Mouse (Mus musculus): ENCODE data around the gene Mrpl12. TPM values are rescaled to one million over a fixed set of nuclear protein-coding genes. Genes with fewer than 3 reads are reported as not detected.
A peak's percentile ranks its signal among the peaks of the same experiment; 100 is the strongest.

The Mrpl12 gene
- polyA plus RNA-seq, 1 experiment from 2014 or later: 176 TPM

DNA sequence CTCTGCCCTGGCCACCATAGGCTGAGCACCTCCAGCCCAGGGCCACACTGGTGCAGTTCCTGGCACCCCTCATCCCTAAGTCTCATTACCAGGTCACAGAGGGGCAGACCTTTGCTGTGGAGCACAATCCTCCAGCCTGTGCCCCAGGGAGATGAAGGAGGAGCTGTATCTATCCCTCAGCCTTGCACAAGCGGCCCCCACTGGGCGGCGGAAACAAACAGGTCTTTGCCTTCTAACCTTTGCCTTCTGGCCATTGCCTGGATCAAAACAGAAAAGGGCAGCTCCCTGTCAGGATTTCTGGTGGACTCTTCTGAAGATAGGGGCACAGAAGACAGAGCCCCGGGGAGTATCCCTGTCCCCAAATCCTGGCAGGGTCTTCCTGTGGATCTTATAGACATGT lies 44.5 kb downstream of the Mrpl12 start:
- Histone ChIP-seq H3K27ac (ENCODE audit: low read length) (no peak overlapping the region), H3K36me3 (ENCODE audit: insufficient read depth, low read length) (no peaks in the 10 kb centered on the region), H3K9ac (replicated peaks; ENCODE audit: low read length) (no peak overlapping the region), H3K4me2 (replicated peaks; ENCODE audit: low read depth, low read length) (no peak overlapping the region), H3K27me3 (ENCODE audit: insufficient read depth, low read length) (peaks cover 52% of the 10 kb centered on the region), H3K9me3 (ENCODE audit: low read length) (no peaks in the 10 kb centered on the region), H3K4me1 (ENCODE audit: insufficient read depth, low read length) (peaks cover 16% of the 10 kb centered on the region), H3K4me3 (ENCODE audit: low read length) (no peak overlapping the region)
- ATAC-seq (ENCODE audit: low FRiP score, low TSS enrichment): no peak
- 68% methylated on average over 4 of the region's 4 CpGs for WGBS

DNA sequence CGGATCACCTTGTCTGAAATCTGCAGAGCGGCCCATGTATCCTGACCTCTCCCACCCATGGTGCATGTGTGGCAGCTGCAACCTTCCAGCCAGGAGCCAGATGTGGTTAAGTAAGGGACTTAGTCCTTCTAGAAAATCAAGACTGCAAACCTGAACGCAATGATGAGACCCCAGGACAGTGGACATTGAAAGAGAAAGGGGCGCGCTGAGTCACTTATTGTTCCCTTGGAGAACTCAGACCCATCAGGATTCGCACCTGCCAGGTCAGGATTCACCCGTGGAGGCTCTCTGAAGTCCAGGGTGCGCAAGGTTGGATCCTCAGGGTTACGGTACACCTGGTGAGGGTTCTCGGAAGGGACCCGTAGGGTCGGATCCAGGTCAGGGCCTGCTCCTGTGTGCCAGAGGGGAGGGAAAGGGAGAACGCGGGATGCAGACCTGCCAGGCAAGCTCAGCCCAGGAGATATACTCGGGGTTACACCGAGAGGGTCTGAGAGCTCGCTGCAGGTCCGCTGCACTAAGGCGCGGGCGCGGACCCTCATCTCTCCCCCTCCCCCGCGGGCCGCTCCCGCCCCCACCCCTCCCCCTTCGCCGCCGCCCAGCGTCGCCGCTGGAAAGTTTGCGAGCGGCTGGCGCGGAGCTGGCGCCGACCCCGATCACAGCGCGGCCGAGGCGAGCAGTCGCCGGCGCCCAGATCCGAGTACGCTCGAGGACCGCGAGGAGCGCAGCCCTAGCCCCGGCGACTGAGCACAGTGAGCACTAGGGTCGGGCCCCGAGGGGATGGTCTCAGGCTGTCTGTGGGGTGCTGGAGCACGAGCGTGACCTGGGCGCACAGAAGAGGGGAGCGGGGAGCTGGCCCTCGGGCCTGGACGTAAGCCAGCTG lies 45.9 kb downstream of the Mrpl12 start, which contains the start of gene Gcgr:
Gene Gcgr, plus strand, starts transcription at position 615 of the 880 bp plus-strand sequence.
- peaks cover 16% of the 10 kb centered on the region for H3K4me1 ChIP-seq (ENCODE audit: insufficient read depth, low read length)
- H3K27me3 ChIP-seq (ENCODE audit: insufficient read depth, low read length): peaks cover 52% of the 10 kb centered on the region
- peak within 1 kb of the TSS; percentile 39 for H3K4me3 ChIP-seq (ENCODE audit: low read length)
- WGBS: 10% methylated on average over 53 of the region's 62 CpGs
- no peaks in the 10 kb centered on the region for H3K36me3 ChIP-seq (ENCODE audit: insufficient read depth, low read length)
- peak; percentile 62 for ATAC-seq (ENCODE audit: low FRiP score, low TSS enrichment)
- H3K9me3 ChIP-seq (ENCODE audit: low read length): no peaks in the 10 kb centered on the region
- H3K27ac ChIP-seq (ENCODE audit: low read length): no peak within 1 kb of the TSS
- H3K4me2 ChIP-seq (replicated peaks; ENCODE audit: low read depth, low read length): peak within 1 kb of the TSS; percentile 61
- H3K9ac ChIP-seq (replicated peaks; ENCODE audit: low read length): peak within 1 kb of the TSS; percentile 64

DNA sequence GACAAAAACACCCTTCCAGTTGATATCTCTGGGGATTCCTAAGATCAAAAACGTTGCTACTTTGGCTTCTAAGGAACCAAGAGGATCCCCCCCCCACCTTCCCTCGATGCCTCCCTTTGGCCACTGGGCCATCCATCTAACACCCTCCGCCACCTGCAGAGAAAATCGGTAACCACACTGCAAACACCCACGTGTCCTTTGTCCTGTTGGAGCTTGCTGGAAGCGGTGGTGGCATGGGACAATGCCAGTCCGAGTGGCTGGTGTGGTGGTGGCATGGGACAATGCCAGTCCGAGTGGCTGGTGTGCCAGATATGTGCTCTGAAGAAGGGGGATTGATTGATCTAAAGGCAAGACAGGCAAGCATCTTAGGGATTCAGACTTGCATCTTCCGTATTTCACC lies 47.2 kb downstream of the Mrpl12 start:
- H3K4me2 ChIP-seq (replicated peaks; ENCODE audit: low read depth, low read length): no peak overlapping the region
- ATAC-seq (ENCODE audit: low FRiP score, low TSS enrichment): no peak
- no peak overlapping the region for H3K27ac ChIP-seq (ENCODE audit: low read length)
- H3K9ac ChIP-seq (replicated peaks; ENCODE audit: low read length): no peak overlapping the region
- no peak overlapping the region for H3K4me3 ChIP-seq (ENCODE audit: low read length)
- peaks cover 16% of the 10 kb centered on the region for H3K4me1 ChIP-seq (ENCODE audit: insufficient read depth, low read length)
- H3K36me3 ChIP-seq (ENCODE audit: insufficient read depth, low read length): no peaks in the 10 kb centered on the region
- no peaks in the 10 kb centered on the region for H3K9me3 ChIP-seq (ENCODE audit: low read length)
- 25% methylated on average over 9 of the region's 9 CpGs for WGBS
- peaks cover 52% of the 10 kb centered on the region for H3K27me3 ChIP-seq (ENCODE audit: insufficient read depth, low read length)

DNA sequence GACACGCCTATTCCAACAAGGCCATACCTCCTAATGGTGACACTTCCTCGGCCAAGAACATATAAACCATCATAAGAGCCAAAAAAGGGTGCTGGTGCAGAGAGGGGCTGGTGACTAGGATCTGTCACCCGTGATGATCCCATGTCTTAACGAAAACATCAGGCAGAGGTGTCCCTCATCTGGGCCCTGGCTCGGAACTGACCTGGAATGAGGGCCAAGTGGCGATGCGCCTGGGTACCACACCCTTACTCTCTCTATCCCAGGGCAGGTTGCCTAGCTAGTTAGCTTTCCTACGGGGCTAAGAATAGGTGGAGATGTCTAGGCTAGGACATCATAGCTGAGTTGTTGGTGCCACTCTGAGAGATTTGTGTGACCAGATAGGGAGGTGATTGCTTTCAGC lies 49.7 kb downstream of the Mrpl12 start:
- no peaks in the 10 kb centered on the region for H3K36me3 ChIP-seq (ENCODE audit: insufficient read depth, low read length)
- H3K4me2 ChIP-seq (replicated peaks; ENCODE audit: low read depth, low read length): no peak overlapping the region
- no peak for ATAC-seq (ENCODE audit: low FRiP score, low TSS enrichment)
- no peaks in the 10 kb centered on the region for H3K9me3 ChIP-seq (ENCODE audit: low read length)
- 82% methylated on average over 8 of the region's 8 CpGs for WGBS
- peaks cover 40% of the 10 kb centered on the region for H3K27me3 ChIP-seq (ENCODE audit: insufficient read depth, low read length)
- no peak overlapping the region for H3K9ac ChIP-seq (replicated peaks; ENCODE audit: low read length)
- no peak overlapping the region for H3K27ac ChIP-seq (ENCODE audit: low read length)
- H3K4me1 ChIP-seq (ENCODE audit: insufficient read depth, low read length): peaks cover 26% of the 10 kb centered on the region
- H3K4me3 ChIP-seq (ENCODE audit: low read length): no peak overlapping the region

DNA sequence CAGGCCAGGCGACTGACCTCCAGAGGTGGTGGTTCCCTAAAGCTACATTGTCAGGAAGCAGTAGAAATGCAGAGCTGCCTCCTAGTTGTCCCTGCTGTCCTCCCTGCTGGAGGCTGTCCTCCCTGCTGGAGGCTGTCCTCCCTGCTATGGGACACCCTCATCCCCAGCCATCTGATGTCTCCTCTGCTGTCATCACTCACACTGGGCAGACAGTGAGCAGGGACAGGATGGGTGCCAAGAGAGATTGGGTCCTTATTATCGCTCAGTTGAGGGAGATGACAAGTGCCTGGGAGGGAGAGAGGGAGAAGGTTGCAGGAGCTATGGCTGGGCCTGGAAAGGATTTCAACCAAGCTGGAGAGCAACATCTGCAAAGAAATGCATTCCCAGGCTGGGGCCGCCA lies 50.7 kb downstream of the Mrpl12 start:
- no peak overlapping the region for H3K4me2 ChIP-seq (replicated peaks; ENCODE audit: low read depth, low read length)

DNA sequence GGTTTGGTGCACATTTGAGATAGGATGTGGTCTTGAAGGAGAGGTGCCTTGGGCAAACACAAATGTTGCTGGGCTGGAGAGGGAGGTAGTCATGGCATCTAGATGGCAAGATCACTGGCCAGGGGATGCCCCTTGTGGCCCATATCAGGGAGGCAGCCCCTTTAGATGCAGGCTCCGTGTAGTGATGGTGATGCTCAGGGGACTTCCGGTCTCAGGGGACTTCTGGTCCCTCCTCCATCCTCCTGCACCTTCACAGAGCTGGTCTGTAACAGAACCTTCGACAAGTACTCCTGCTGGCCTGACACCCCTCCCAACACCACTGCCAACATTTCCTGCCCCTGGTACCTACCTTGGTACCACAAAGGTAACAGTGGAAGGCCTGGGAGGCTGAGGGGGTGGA lies 51.4 kb downstream of the Mrpl12 start:
- WGBS: 79% methylated on average over 3 of the region's 3 CpGs
- Histone ChIP-seq H3K4me1 (ENCODE audit: insufficient read depth, low read length) (peaks cover 36% of the 10 kb centered on the region), H3K36me3 (ENCODE audit: insufficient read depth, low read length) (no peaks in the 10 kb centered on the region), H3K4me2 (replicated peaks; ENCODE audit: low read depth, low read length) (no peak overlapping the region), H3K27ac (ENCODE audit: low read length) (no peak overlapping the region), H3K4me3 (ENCODE audit: low read length) (no peak overlapping the region), H3K27me3 (ENCODE audit: insufficient read depth, low read length) (peaks cover 25% of the 10 kb centered on the region), H3K9me3 (ENCODE audit: low read length) (no peaks in the 10 kb centered on the region), H3K9ac (replicated peaks; ENCODE audit: low read length) (no peak overlapping the region)
- no peak for ATAC-seq (ENCODE audit: low FRiP score, low TSS enrichment)

More for the DNA sequence above, 50.7 kb downstream of the Mrpl12 start:
- H3K9ac ChIP-seq (replicated peaks; ENCODE audit: low read length): no peak overlapping the region
- peaks cover 29% of the 10 kb centered on the region for H3K27me3 ChIP-seq (ENCODE audit: insufficient read depth, low read length)
- H3K4me3 ChIP-seq (ENCODE audit: low read length): no peak overlapping the region
- no peak overlapping the region for H3K27ac ChIP-seq (ENCODE audit: low read length)
- no peak for ATAC-seq (ENCODE audit: low FRiP score, low TSS enrichment)
- 74% methylated on average over 3 of the region's 3 CpGs for WGBS
- no peaks in the 10 kb centered on the region for H3K9me3 ChIP-seq (ENCODE audit: low read length)
- no peaks in the 10 kb centered on the region for H3K36me3 ChIP-seq (ENCODE audit: insufficient read depth, low read length)
- H3K4me1 ChIP-seq (ENCODE audit: insufficient read depth, low read length): peaks cover 37% of the 10 kb centered on the region

DNA sequence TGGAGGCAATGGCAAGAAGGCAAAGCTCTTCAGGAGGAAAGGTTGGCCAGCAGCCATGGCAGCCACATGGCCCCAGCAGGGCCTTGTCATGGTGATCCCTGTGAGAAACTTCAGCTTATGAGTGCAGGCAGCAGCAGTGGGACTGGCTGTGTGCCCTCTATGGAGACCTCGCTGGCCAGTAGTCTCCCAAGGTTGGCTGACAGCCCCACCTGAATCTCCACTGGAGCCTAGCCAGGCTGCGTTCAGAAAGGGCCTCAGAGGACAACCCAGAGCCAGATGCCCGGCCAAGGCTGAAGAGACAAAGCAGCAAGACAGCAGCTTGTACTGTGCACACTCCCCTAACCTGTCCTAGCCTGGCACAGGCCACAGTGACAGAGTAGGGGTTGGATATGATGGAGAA lies 54.1 kb downstream of the Mrpl12 start:
- H3K27me3 ChIP-seq (ENCODE audit: insufficient read depth, low read length): no peaks in the 10 kb centered on the region
- no peaks in the 10 kb centered on the region for H3K9me3 ChIP-seq (ENCODE audit: low read length)
- no peak overlapping the region for H3K4me2 ChIP-seq (replicated peaks; ENCODE audit: low read depth, low read length)
- peak overlapping the region; percentile 38 for H3K9ac ChIP-seq (replicated peaks; ENCODE audit: low read length)
- ATAC-seq (ENCODE audit: low FRiP score, low TSS enrichment): no peak
- 45% methylated on average over 3 of the region's 3 CpGs for WGBS
- H3K36me3 ChIP-seq (ENCODE audit: insufficient read depth, low read length): peaks cover 14% of the 10 kb centered on the region
- H3K4me1 ChIP-seq (ENCODE audit: insufficient read depth, low read length): peaks cover 27% of the 10 kb centered on the region
- H3K4me3 ChIP-seq (ENCODE audit: low read length): no peak overlapping the region
- peak overlapping the region; percentile 90 for H3K27ac ChIP-seq (ENCODE audit: low read length)

Other genes with a start within 250 kb of the Mrpl12 start
- 2,803 and 2,860 TPM in 2 replicates for gene Actg1, start 136.1 kb upstream of the Mrpl12 start, polyA plus RNA-seq (2015; fragmentation: Nextera tagmentation; extraction: Ambion mirVana)
- 0.72 and 0.82 TPM in 2 replicates for gene Fscn2, start 123.1 kb upstream of the Mrpl12 start, polyA plus RNA-seq (2015; fragmentation: Nextera tagmentation; extraction: Ambion mirVana)
- 42.3 and 44.8 TPM in 2 replicates for gene Faap100, start 105.8 kb upstream of the Mrpl12 start, polyA plus RNA-seq (2015; fragmentation: Nextera tagmentation; extraction: Ambion mirVana)
- 34.1 and 34.4 TPM in 2 replicates for gene Nploc4, start 46.9 kb upstream of the Mrpl12 start, polyA plus RNA-seq (2015; fragmentation: Nextera tagmentation; extraction: Ambion mirVana)
- gene Tspan10, start 42.0 kb upstream of the Mrpl12 start, polyA plus RNA-seq (2015; fragmentation: Nextera tagmentation; extraction: Ambion mirVana): not detected in 2 replicates
- 0.39 and 0.45 TPM in 2 replicates for gene Pde6g, start 31.1 kb upstream of the Mrpl12 start, polyA plus RNA-seq (2015; fragmentation: Nextera tagmentation; extraction: Ambion mirVana)
- gene Oxld1, start 26.5 kb upstream of the Mrpl12 start, polyA plus RNA-seq (2015; fragmentation: Nextera tagmentation; extraction: Ambion mirVana): 15.4 and 15.9 TPM in 2 replicates
- 40.6 and 43.9 TPM in 2 replicates for gene Ccdc137, start 26.5 kb upstream of the Mrpl12 start, polyA plus RNA-seq (2015; fragmentation: Nextera tagmentation; extraction: Ambion mirVana)
- gene Arl16, start 17.0 kb upstream of the Mrpl12 start, polyA plus RNA-seq (2015; fragmentation: Nextera tagmentation; extraction: Ambion mirVana): 46.5 and 50.4 TPM in 2 replicates
- gene Slc25a10, start 7.2 kb downstream of the Mrpl12 start, polyA plus RNA-seq (2015; fragmentation: Nextera tagmentation; extraction: Ambion mirVana): 120 and 123 TPM in 2 replicates
- gene Gcgr, start 46.1 kb downstream of the Mrpl12 start, polyA plus RNA-seq (2015; fragmentation: Nextera tagmentation; extraction: Ambion mirVana): 4.7 and 5.5 TPM in 2 replicates
- 218 and 232 TPM in 2 replicates for gene Mcrip1, start 65.1 kb downstream of the Mrpl12 start, polyA plus RNA-seq (2015; fragmentation: Nextera tagmentation; extraction: Ambion mirVana)
- gene Ppp1r27, start 66.5 kb downstream of the Mrpl12 start, polyA plus RNA-seq (2015; fragmentation: Nextera tagmentation; extraction: Ambion mirVana): 0.55 and 0.57 TPM in 2 replicates
- 843 and 914 TPM in 2 replicates for gene P4hb, start 88.6 kb downstream of the Mrpl12 start, polyA plus RNA-seq (2015; fragmentation: Nextera tagmentation; extraction: Ambion mirVana)
- 696 and 712 TPM in 2 replicates for gene Arhgdia, start 97.0 kb downstream of the Mrpl12 start, polyA plus RNA-seq (2015; fragmentation: Nextera tagmentation; extraction: Ambion mirVana)
- 92.2 and 372 TPM in 2 replicates for gene Alyref, start 113.8 kb downstream of the Mrpl12 start, polyA plus RNA-seq (2015; fragmentation: Nextera tagmentation; extraction: Ambion mirVana)
- 195 and 197 TPM in 2 replicates for gene Anapc11, start 113.8 kb downstream of the Mrpl12 start, polyA plus RNA-seq (2015; fragmentation: Nextera tagmentation; extraction: Ambion mirVana)
- 27.7 and 33.8 TPM in 2 replicates for gene Npb, start 123.9 kb downstream of the Mrpl12 start, polyA plus RNA-seq (2015; fragmentation: Nextera tagmentation; extraction: Ambion mirVana)
- gene Pcyt2, start 133.3 kb downstream of the Mrpl12 start, polyA plus RNA-seq (2015; fragmentation: Nextera tagmentation; extraction: Ambion mirVana): 164 and 174 TPM in 2 replicates
- gene Sirt7, start 140.6 kb downstream of the Mrpl12 start, polyA plus RNA-seq (2015; fragmentation: Nextera tagmentation; extraction: Ambion mirVana): 38.9 and 39.3 TPM in 2 replicates
- gene Mafg, start 149.0 kb downstream of the Mrpl12 start, polyA plus RNA-seq (2015; fragmentation: Nextera tagmentation; extraction: Ambion mirVana): 24.3 and 25.4 TPM in 2 replicates
- gene Pycr1, start 159.2 kb downstream of the Mrpl12 start, polyA plus RNA-seq (2015; fragmentation: Nextera tagmentation; extraction: Ambion mirVana): 26.8 and 27.3 TPM in 2 replicates
- gene Myadml2, start 163.5 kb downstream of the Mrpl12 start, polyA plus RNA-seq (2015; fragmentation: Nextera tagmentation; extraction: Ambion mirVana): 0.51 and 0.73 TPM in 2 replicates
- 4.8 and 5.9 TPM in 2 replicates for gene Notum, start 176.6 kb downstream of the Mrpl12 start, polyA plus RNA-seq (2015; fragmentation: Nextera tagmentation; extraction: Ambion mirVana)
- gene Aspscr1, start 188.4 kb downstream of the Mrpl12 start, polyA plus RNA-seq (2015; fragmentation: Nextera tagmentation; extraction: Ambion mirVana): 146 TPM in 2 replicates
- gene Cenpx, start 229.1 kb downstream of the Mrpl12 start, polyA plus RNA-seq (2015; fragmentation: Nextera tagmentation; extraction: Ambion mirVana): 151 TPM in 2 replicates
- 69.2 and 71.3 TPM in 2 replicates for gene Lrrc45, start 229.3 kb downstream of the Mrpl12 start, polyA plus RNA-seq (2015; fragmentation: Nextera tagmentation; extraction: Ambion mirVana)
- 32.5 and 38.7 TPM in 2 replicates for gene Rac3, start 236.9 kb downstream of the Mrpl12 start, polyA plus RNA-seq (2015; fragmentation: Nextera tagmentation; extraction: Ambion mirVana)
- gene Dcxr, start 242.7 kb downstream of the Mrpl12 start, polyA plus RNA-seq (2015; fragmentation: Nextera tagmentation; extraction: Ambion mirVana): 49.4 and 56.5 TPM in 2 replicates
- gene Cbr2, start 247.5 kb downstream of the Mrpl12 start, polyA plus RNA-seq (2015; fragmentation: Nextera tagmentation; extraction: Ambion mirVana): 2.1 and 4.3 TPM in 2 replicates

Data from kidney, embryonic 16.5 days (tissue).